Mouse (Mus musculus) G1E (cell line): Measurements from ENCODE around the gene Sugp1. TPM values are rescaled to one million over a fixed set of nuclear protein-coding genes. Genes with fewer than 3 reads are reported as not detected.

ENCODE experiments used
- ATAC-seq: 2 replicates; pipeline ENCODE4 v1.8.0; 2016; ENCODE audit warnings: mild to moderate bottlenecking; ENCODE audit not compliant: insufficient number of reproducible peaks, poor library complexity, low FRiP score, severe bottlenecking; ENCODE audit errors: extremely low read depth
- DNase-seq: peaks from one replicate; pipeline ENCODE4 v3.0.0; 2012; ENCODE audit warnings: low spot score
- H3K27me3 ChIP-seq: 2 replicates; pipeline ENCODE4 v1.6.1; 2012; ENCODE audit warnings: mild to moderate bottlenecking, low read length, inconsistent platforms; ENCODE audit not compliant: insufficient read depth
- H3K36me3 ChIP-seq: replicated peaks from 2 replicates; pipeline ENCODE3; 2012; ENCODE audit warnings: mild to moderate bottlenecking, inconsistent platforms
- H3K4me1 ChIP-seq: 2 replicates; pipeline ENCODE4 v1.6.1; 2012; ENCODE audit warnings: low read depth, low read length, inconsistent platforms, mixed read lengths; ENCODE audit not compliant: insufficient read depth
- H3K4me3 ChIP-seq: 2 replicates; pipeline ENCODE4 v1.5.1; 2012; ENCODE audit warnings: low read depth, mild to moderate bottlenecking, inconsistent platforms, low read length, moderate library complexity, mixed read lengths
- H3K9me3 ChIP-seq: replicated peaks from 2 replicates; pipeline ENCODE4 v1.6.1; 2012; ENCODE audit warnings: inconsistent platforms
- CTCF ChIP-seq: IDR thresholded peaks from 2 replicates; pipeline ENCODE4 v1.5.1; 2012; ENCODE audit warnings: low read depth, low read length, inconsistent platforms, mixed read lengths
- GATA1 ChIP-seq: IDR thresholded peaks from 2 replicates; pipeline ENCODE4 v1.6.1; 2012; ENCODE audit warnings: borderline replicate concordance, low read length, inconsistent platforms, mixed read lengths
- GATA2 ChIP-seq: IDR thresholded peaks from 2 replicates; pipeline ENCODE4 v1.6.1; 2012; ENCODE audit warnings: low read depth, low read length, inconsistent platforms, borderline replicate concordance
- POLR2AphosphoS5 ChIP-seq: IDR thresholded peaks from 2 replicates; pipeline ENCODE4 v1.6.1; 2012; ENCODE audit warnings: low read depth, low read length, inconsistent platforms; ENCODE audit not compliant: insufficient replicate concordance
- TAL1 ChIP-seq: conservative IDR thresholded peaks from 2 replicates; pipeline ENCODE4 v1.6.1; 2012; ENCODE audit warnings: low read depth, low read length, inconsistent platforms, mixed read lengths
- polyA plus RNA-seq: library from polyadenylated mRNA; stranded (reverse); fragments of >175 nt; gene quantifications from 2 replicates; pipeline ENCODE4 v1.2.3, GENCODE M21; 2012
- total RNA-seq, 2 experiments: library from RNA; stranded (forward) in 1 of 2; stranded (reverse) in 1 of 2; fragments of 200-1000 nt in 1 of 2; fragments of >200 nt in 1 of 2; fragmentation: Nextera tagmentation in 1 of 2; gene quantifications; 2 replicates each; pipeline ENCODE4 v1.2.3; 2014 to 2017

Gene Sugp1
- total and polyA plus RNA-seq, 3 experiments: 33.1 to 44.9 (median 43.3) TPM

GRCm38 (mm10) chr8:70100241-70100640 lies 57.6 kb downstream of the Sugp1 start:
- H3K36me3 ChIP-seq: no peaks in the 10 kb centered on the region
- DNase-seq: no peak
- H3K4me1 ChIP-seq: peaks cover 6% of the 10 kb centered on the region; the same call in 1 of the 2 replicates
- no peak for ATAC-seq
- no peaks in the 10 kb centered on the region; the same call in 1 of the 2 replicates for H3K9me3 ChIP-seq
- H3K4me3 ChIP-seq: no peak overlapping the region
- peaks cover 7% of the 10 kb centered on the region; the same call in 1 of the 2 replicates for H3K27me3 ChIP-seq
- TF ChIP-seq TAL1 (no peak), GATA1 (no peak), CTCF (no peak), GATA2 (no peak), POLR2AphosphoS5 (no peak)

- ATAC-seq (no peak), DNase-seq (peak; percentile 31)
- Histone ChIP-seq H3K9me3 (no peaks in the 10 kb centered on the region), H3K27me3 (peaks cover 11% of the 10 kb centered on the region), H3K4me3 (no peak overlapping the region), H3K4me1 (peaks cover 6% of the 10 kb centered on the region; the same call in 1 of the 2 replicates), H3K36me3 (no peaks in the 10 kb centered on the region)
- no peak for TF ChIP-seq GATA2
Observed at GRCm38 (mm10) chr8:70104506-70104905, 61.9 kb downstream of the Sugp1 start.

- Histone ChIP-seq H3K36me3 (no peaks in the 10 kb centered on the region), H3K9me3 (no peaks in the 10 kb centered on the region), H3K4me3 (no peak overlapping the region), H3K4me1 (peaks cover 6% of the 10 kb centered on the region; the same call in 1 of the 2 replicates), H3K27me3 (peaks cover 14% of the 10 kb centered on the region)
- no peak for TF ChIP-seq TAL1
- TF ChIP-seq CTCF: no peak
- TF ChIP-seq GATA1: no peak
- TF ChIP-seq POLR2AphosphoS5: no peak
- no peak for TF ChIP-seq GATA2
- ATAC-seq (no peak), DNase-seq (no peak)
Observed at GRCm38 (mm10) chr8:70104922-70105321, 62.3 kb downstream of the Sugp1 start.

- ATAC-seq: no peak
- Histone ChIP-seq H3K4me3 (no peak overlapping the region), H3K27me3 (peaks cover 24% of the 10 kb centered on the region), H3K9me3 (no peaks in the 10 kb centered on the region), H3K4me1 (no peaks in the 10 kb centered on the region), H3K36me3 (no peaks in the 10 kb centered on the region)
- TF ChIP-seq GATA2: no peak
- no peak for TF ChIP-seq GATA1
- TF ChIP-seq TAL1: no peak
- TF ChIP-seq POLR2AphosphoS5: no peak
- no peak for TF ChIP-seq CTCF
- no peak for DNase-seq
Observed at GRCm38 (mm10) chr8:70110451-70110850, 67.8 kb downstream of the Sugp1 start.

- ATAC-seq (no peak), DNase-seq (no peak)
- H3K9me3 ChIP-seq: no peaks in the 10 kb centered on the region
- peaks cover 27% of the 10 kb centered on the region for H3K27me3 ChIP-seq
- H3K4me3 ChIP-seq: no peak overlapping the region
- TF ChIP-seq TAL1 (no peak), POLR2AphosphoS5 (no peak), GATA2 (no peak), GATA1 (no peak), CTCF (no peak)
- no peaks in the 10 kb centered on the region for H3K4me1 ChIP-seq
- no peaks in the 10 kb centered on the region for H3K36me3 ChIP-seq
Observed at GRCm38 (mm10) chr8:70111192-70111795, 68.7 kb downstream of the Sugp1 start.

- no peaks in the 10 kb centered on the region for H3K4me1 ChIP-seq
- H3K36me3 ChIP-seq: no peaks in the 10 kb centered on the region
- H3K4me3 ChIP-seq: no peak overlapping the region
- DNase-seq (no peak), ATAC-seq (no peak)
- H3K27me3 ChIP-seq: peaks cover 29% of the 10 kb centered on the region
- TF ChIP-seq CTCF: no peak
- H3K9me3 ChIP-seq: no peaks in the 10 kb centered on the region
Observed at GRCm38 (mm10) chr8:70112401-70113016, 69.9 kb downstream of the Sugp1 start.

GRCm38 (mm10) chr8:70114488-70114887 lies 71.9 kb downstream of the Sugp1 start:
- Histone ChIP-seq H3K4me3 (no peak overlapping the region), H3K4me1 (0 out of 2 replicates have a peak, but pooled peaks cover 2% of the 10 kb centered on the region), H3K9me3 (no peaks in the 10 kb centered on the region), H3K27me3 (peaks cover 39% of the 10 kb centered on the region), H3K36me3 (no peaks in the 10 kb centered on the region)
- DNase-seq: no peak
- ATAC-seq: no peak
- TF ChIP-seq CTCF (no peak), TAL1 (no peak), POLR2AphosphoS5 (no peak), GATA2 (no peak), GATA1 (no peak)
